Mouse (Mus musculus) v-Abl transformed pro-B cells (cell line): ENCODE measurements around the gene Gm20422.

ENCODE experiments used
- in situ Hi-C, 2 experiments: fragments of 400-800 bp; cut with MboI; formaldehyde crosslinking; loops; one replicate each; pipeline ENCODE4 v1.15.1; 2025; ENCODE audit not compliant: unreplicated experiment in 2 of 2

The Gm20422 gene

GRCm38 (mm10) chr8:69716403-69717231 lies 58.1 kb downstream of the Gm20422 start:
- in situ Hi-C loops: loop anchor here (10.0 kb wide), 1 partner anchor 92 kb away; the partner anchor contains the start of gene Zfp868 (in 2 of the 2)

GRCm38 (mm10) chr8:69715366-69715765 lies 59.3 kb downstream of the Gm20422 start:
- in situ Hi-C loops: loop anchor here (10.0 kb wide), 1 partner anchor 91 kb away; the partner anchor contains the start of gene Zfp868 (in 2 of the 2)

- in situ Hi-C loops: loop anchor here (10.0 kb wide), 1 partner anchor 89 kb away; the partner anchor contains the start of gene Zfp868 (in 2 of the 2)
These were observed 61.2 kb downstream of the Gm20422 start for GRCm38 (mm10) chr8:69713516-69713915.

GRCm38 (mm10) chr8:69710624-69711023 lies 64.1 kb downstream of the Gm20422 start, which contains the start of gene Zfp869:
Gene Zfp869, minus strand, starts transcription at chr8:69710724.
- in situ Hi-C loops: loop anchor here (10.0 kb wide), 1 partner anchor 86 kb away; the partner anchor contains the start of gene Zfp868 (in 2 of the 2)

GRCm38 (mm10) chr8:69701810-69702209 lies 72.9 kb downstream of the Gm20422 start:
- in situ Hi-C loops: no loop called here
